In the genomic region with DNA sequence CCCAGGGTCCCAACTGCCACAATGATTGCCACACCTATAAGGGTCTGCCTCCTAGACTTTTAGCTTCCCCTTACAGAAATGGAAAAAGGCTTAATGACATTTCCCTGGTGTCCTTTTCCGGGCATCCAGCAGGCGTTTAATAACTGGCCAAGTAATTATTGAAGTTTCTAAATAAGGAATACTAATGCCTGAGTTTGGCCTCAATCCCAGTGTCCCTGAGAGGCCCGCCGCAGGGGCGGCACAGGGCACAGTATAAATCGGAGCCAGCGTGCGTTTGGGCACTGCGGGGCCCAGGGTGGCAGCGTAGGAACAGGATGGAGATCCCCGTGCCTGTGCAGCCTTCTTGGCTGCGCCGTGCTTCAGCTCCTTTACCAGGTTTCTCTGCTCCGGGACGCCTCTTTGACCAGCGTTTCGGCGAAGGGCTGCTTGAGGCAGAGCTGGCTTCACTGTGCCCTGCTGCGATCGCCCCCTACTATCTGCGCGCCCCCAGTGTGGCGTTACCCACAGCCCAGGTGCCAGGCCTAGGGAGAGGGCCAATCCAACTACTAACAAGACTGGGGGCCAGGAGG, we compare ENCODE assay signal across 8 mouse cellular contexts. TPM values are rescaled to one million over a fixed set of nuclear protein-coding genes. Genes with fewer than 3 reads are reported as not detected.
A peak's percentile ranks its signal among the peaks of the same experiment; 100 is the strongest.
DNase-seq lines count a peak whose midpoint lies in the region; ATAC-seq lines count a peak whose summit lies in the region.

No protein-coding gene starts in this region.

- H3K9ac ChIP-seq in embryonic facial prominence, embryonic 14.5 days (ENCODE audit: low read depth, low read length) = peak overlapping the region; percentile 76
- peak overlapping the region; percentile 76 for H3K9ac ChIP-seq in heart, embryonic 12.5 days
- H3K9ac ChIP-seq in kidney, embryonic 15.5 days = peak overlapping the region; percentile 56
- peak overlapping the region; percentile 54 for H3K9ac ChIP-seq in stomach, embryonic 14.5 days (replicated peaks; ENCODE audit: low read depth, low read length)

- peak overlapping the region; percentile 95 for H3K4me2 ChIP-seq in embryonic facial prominence, embryonic 14.5 days (ENCODE audit: low read depth, low read length)
- peak overlapping the region; percentile 82 for H3K4me2 ChIP-seq in heart, embryonic 12.5 days
- H3K4me2 ChIP-seq in kidney, embryonic 15.5 days = peak overlapping the region; percentile 85
- peak overlapping the region; percentile 97 for H3K4me2 ChIP-seq in stomach, embryonic 14.5 days (replicated peaks; ENCODE audit: low read depth, low read length)

- ATAC-seq in embryonic facial prominence, embryonic 14.5 days (ENCODE audit: low read depth) = no peak
- ATAC-seq in heart, embryonic 12.5 days (ENCODE audit: insufficient number of reproducible peaks, low FRiP score) = no peak
- ATAC-seq in kidney, embryonic 15.5 days (replicated peaks; ENCODE audit: low FRiP score) = 0 out of 2 replicates have a peak, but pooled peaks have one; percentile 19
- ATAC-seq in stomach, embryonic 14.5 days (ENCODE audit: insufficient number of reproducible peaks, insufficient read depth, low FRiP score, low read depth) = no peak

- DNase-seq in 416B (ENCODE audit: low read depth) (peak; percentile 38), adipocyte (ENCODE audit: low spot score) (peak; percentile 68)
- peak; percentile 54 for DNase-seq in embryonic facial prominence, embryonic 14.5 days (ENCODE audit: low spot score)
- peak; percentile 41 for DNase-seq in lung, postnatal 14 days
- DNase-seq in right cerebral cortex, postnatal 4 days = no peak

- H3K9me3 ChIP-seq in embryonic facial prominence, embryonic 14.5 days (ENCODE audit: control insufficient read depth, low read length) = no peaks in the 10 kb centered on the region
- no peaks in the 10 kb centered on the region for H3K9me3 ChIP-seq in heart, embryonic 12.5 days (replicated peaks)
- no peaks in the 10 kb centered on the region for H3K9me3 ChIP-seq in kidney, embryonic 15.5 days (replicated peaks)
- no peaks in the 10 kb centered on the region for H3K9me3 ChIP-seq in stomach, embryonic 14.5 days (ENCODE audit: control insufficient read depth, low read depth, low read length)

- peaks cover 12% of the 10 kb centered on the region for H3K4me1 ChIP-seq in embryonic facial prominence, embryonic 14.5 days (ENCODE audit: control insufficient read depth, insufficient read depth, low read length)
- H3K4me1 ChIP-seq in heart, embryonic 12.5 days (replicated peaks) = peaks cover 15% of the 10 kb centered on the region
- H3K4me1 ChIP-seq in kidney, embryonic 15.5 days = peaks cover 32% of the 10 kb centered on the region
- H3K4me1 ChIP-seq in stomach, embryonic 14.5 days (ENCODE audit: control insufficient read depth, insufficient read depth, low read length) = peaks cover 14% of the 10 kb centered on the region; the same call in 1 of the 2 replicates

- peak overlapping the region; percentile 98 for H3K27ac ChIP-seq in embryonic facial prominence, embryonic 14.5 days (replicated peaks; ENCODE audit: low read depth, low read length)
- peak overlapping the region; percentile 86 for H3K27ac ChIP-seq in heart, embryonic 12.5 days (ENCODE audit: poor library complexity, severe bottlenecking)
- H3K27ac ChIP-seq in kidney, embryonic 15.5 days = peak overlapping the region; percentile 99
- H3K27ac ChIP-seq in stomach, embryonic 14.5 days (ENCODE audit: low read length) = peak overlapping the region; percentile 87

- peak overlapping the region; percentile 65 for H3K4me3 ChIP-seq in embryonic facial prominence, embryonic 14.5 days (ENCODE audit: low read depth, low read length)
- H3K4me3 ChIP-seq in heart, embryonic 12.5 days = peak overlapping the region; percentile 66
- H3K4me3 ChIP-seq in kidney, embryonic 15.5 days (replicated peaks) = peak overlapping the region; percentile 66
- H3K4me3 ChIP-seq in stomach, embryonic 14.5 days (ENCODE audit: low read depth, low read length) = peak overlapping the region; percentile 59

- no peaks in the 10 kb centered on the region for H3K27me3 ChIP-seq in embryonic facial prominence, embryonic 14.5 days (replicated peaks; ENCODE audit: control insufficient read depth, insufficient read depth, low read length)
- H3K27me3 ChIP-seq in heart, embryonic 12.5 days (replicated peaks) = no peaks in the 10 kb centered on the region
- no peaks in the 10 kb centered on the region for H3K27me3 ChIP-seq in kidney, embryonic 15.5 days
- H3K27me3 ChIP-seq in stomach, embryonic 14.5 days (ENCODE audit: control insufficient read depth, insufficient read depth, low read length) = no peaks in the 10 kb centered on the region

- peaks cover 49% of the 10 kb centered on the region for H3K36me3 ChIP-seq in embryonic facial prominence, embryonic 14.5 days (ENCODE audit: control insufficient read depth, insufficient read depth, low read length)
- peaks cover 48% of the 10 kb centered on the region for H3K36me3 ChIP-seq in heart, embryonic 12.5 days
- peaks cover 49% of the 10 kb centered on the region for H3K36me3 ChIP-seq in kidney, embryonic 15.5 days
- peaks cover 23% of the 10 kb centered on the region for H3K36me3 ChIP-seq in stomach, embryonic 14.5 days (ENCODE audit: control insufficient read depth, insufficient read depth, low read length)

- WGBS in embryonic facial prominence, embryonic 14.5 days = 5% methylated on average over 23 of the region's 23 CpGs
- WGBS in heart, embryonic 12.5 days = 6% methylated on average over 23 of the region's 23 CpGs
- WGBS in kidney, embryonic 15.5 days = 3% methylated on average over 23 of the region's 23 CpGs
- 5% methylated on average over 23 of the region's 23 CpGs for WGBS in stomach, embryonic 14.5 days

RNA-seq across cellular contexts. Expression of gene Proser3, which starts 1.0 kb away (rescaled TPM):
- 8.1 and 9.9 TPM in 2 replicates for polyA plus RNA-seq in embryonic facial prominence, embryonic 14.5 days (2014; fragmentation: Nextera tagmentation; extraction: Ambion mirVana)
- polyA plus RNA-seq in heart, embryonic 12.5 days (2016; fragmentation: Nextera tagmentation; extraction: Ambion mirVana) = 9.3 and 12.7 TPM in 2 replicates
- polyA plus RNA-seq in kidney, embryonic 15.5 days (2015; fragmentation: Nextera tagmentation; extraction: Ambion mirVana) = 14.1 and 18.6 TPM in 2 replicates
- 18.7 and 22.8 TPM in 2 replicates for polyA plus RNA-seq in stomach, embryonic 14.5 days (2014; fragmentation: Nextera tagmentation; extraction: Ambion mirVana)

RNA-seq across cellular contexts. Expression of gene Hspb6, which starts 1.1 kb away (rescaled TPM):
- polyA plus RNA-seq in embryonic facial prominence, embryonic 14.5 days (2014; fragmentation: Nextera tagmentation; extraction: Ambion mirVana) = 16.8 and 20.4 TPM in 2 replicates
- 30.5 and 31.6 TPM in 2 replicates for polyA plus RNA-seq in heart, embryonic 12.5 days (2016; fragmentation: Nextera tagmentation; extraction: Ambion mirVana)
- polyA plus RNA-seq in kidney, embryonic 15.5 days (2015; fragmentation: Nextera tagmentation; extraction: Ambion mirVana) = 12.8 and 20.1 TPM in 2 replicates
- 47.3 and 49.0 TPM in 2 replicates for polyA plus RNA-seq in stomach, embryonic 14.5 days (2014; fragmentation: Nextera tagmentation; extraction: Ambion mirVana)

RNA-seq across cellular contexts. Expression of gene Lin37, which starts 6.5 kb away (rescaled TPM):
- 45.7 and 50.5 TPM in 2 replicates for polyA plus RNA-seq in embryonic facial prominence, embryonic 14.5 days (2014; fragmentation: Nextera tagmentation; extraction: Ambion mirVana)
- 31.1 and 34.8 TPM in 2 replicates for polyA plus RNA-seq in heart, embryonic 12.5 days (2016; fragmentation: Nextera tagmentation; extraction: Ambion mirVana)
- polyA plus RNA-seq in kidney, embryonic 15.5 days (2015; fragmentation: Nextera tagmentation; extraction: Ambion mirVana) = 37.6 and 40.5 TPM in 2 replicates
- polyA plus RNA-seq in stomach, embryonic 14.5 days (2014; fragmentation: Nextera tagmentation; extraction: Ambion mirVana) = 40.8 and 43.7 TPM in 2 replicates

RNA-seq across cellular contexts. Expression of gene U2af1l4, which starts 10.0 kb away (rescaled TPM):
- 85.4 and 88.0 TPM in 2 replicates for polyA plus RNA-seq in embryonic facial prominence, embryonic 14.5 days (2014; fragmentation: Nextera tagmentation; extraction: Ambion mirVana)
- polyA plus RNA-seq in heart, embryonic 12.5 days (2016; fragmentation: Nextera tagmentation; extraction: Ambion mirVana) = 82.4 and 88.8 TPM in 2 replicates
- polyA plus RNA-seq in kidney, embryonic 15.5 days (2015; fragmentation: Nextera tagmentation; extraction: Ambion mirVana) = 94.8 and 102 TPM in 2 replicates
- 95.9 and 96.6 TPM in 2 replicates for polyA plus RNA-seq in stomach, embryonic 14.5 days (2014; fragmentation: Nextera tagmentation; extraction: Ambion mirVana)

RNA-seq across cellular contexts. Expression of gene Gm49396, which starts 10.0 kb away (rescaled TPM):
- polyA plus RNA-seq in embryonic facial prominence, embryonic 14.5 days (2014; fragmentation: Nextera tagmentation; extraction: Ambion mirVana) = 4.7 and 5.1 TPM in 2 replicates
- 10.5 and 10.6 TPM in 2 replicates for polyA plus RNA-seq in heart, embryonic 12.5 days (2016; fragmentation: Nextera tagmentation; extraction: Ambion mirVana)
- polyA plus RNA-seq in kidney, embryonic 15.5 days (2015; fragmentation: Nextera tagmentation; extraction: Ambion mirVana) = 15.0 and 17.0 TPM in 2 replicates
- 7.1 and 10.0 TPM in 2 replicates for polyA plus RNA-seq in stomach, embryonic 14.5 days (2014; fragmentation: Nextera tagmentation; extraction: Ambion mirVana)
